Mouse (Mus musculus): ENCODE data around the gene Dlx1.

- peak; percentile 84 for TF ChIP-seq ZC3H11A (IDR thresholded peaks at IDR 0.05; ENCODE audit: borderline replicate concordance, low read depth, low read length)
- no peak for TF ChIP-seq CHD2 (IDR thresholded peaks at IDR 0.05; ENCODE audit: low read depth, low read length)
Observed at GRCm38 (mm10) chr2:71547829-71548228, 19.9 kb downstream of the Dlx1 start.
